Mouse (Mus musculus) heart, embryonic 14.5 days (tissue): Measurements from ENCODE around the gene Metrn. TPM values are rescaled to one million over a fixed set of nuclear protein-coding genes. Genes with fewer than 3 reads are reported as not detected.
"Not testable (repeated sequence)": the region's sequence is repeated elsewhere in the genome, so short reads cannot be mapped to it uniquely, and the experiment has no call there.

Experiments
- ATAC-seq: fragments of 200-750 bp; cut with Nextera tagmentation; 2 replicates; pipeline ENCODE4 v1.8.0; 2017; ENCODE audit warnings: low read depth, moderate TSS enrichment; ENCODE audit not compliant: insufficient number of reproducible peaks, insufficient read depth, low FRiP score
- H3K27ac ChIP-seq, 2 experiments: fragments of 200-500 bp in 1 of 2; fragments of 300-500 bp in 1 of 2; sonication (generic) in 1 of 2; replicated peaks in 1 of 2; 2 replicates each; pipeline ENCODE4 v1.5.1; 2012 to 2014; ENCODE audit warnings: low read depth in 2 of 2, low read length in 2 of 2, control low read depth in 1 of 2, mild to moderate bottlenecking in 1 of 2, mixed read lengths in 1 of 2; ENCODE audit not compliant: control insufficient read depth in 1 of 2, insufficient read depth in 1 of 2
- H3K27me3 ChIP-seq: fragments of 300-500 bp; sonication (generic); 2 replicates; pipeline ENCODE4 v1.6.1; 2014; ENCODE audit warnings: mild to moderate bottlenecking, low read length, control low read depth; ENCODE audit not compliant: control insufficient read depth, insufficient read depth
- H3K36me3 ChIP-seq: fragments of 300-500 bp; sonication (generic); 2 replicates; pipeline ENCODE4 v1.6.1; 2014; ENCODE audit warnings: mild to moderate bottlenecking, control low read depth, low read length, mixed read lengths; ENCODE audit not compliant: control insufficient read depth, insufficient read depth
- H3K4me1 ChIP-seq, 2 experiments: fragments of 200-500 bp in 1 of 2; fragments of 300-500 bp in 1 of 2; sonication (generic) in 1 of 2; 2 replicates each; pipeline ENCODE4 v1.6.1; 2012 to 2014; ENCODE audit warnings: low read length in 2 of 2, control low read depth in 1 of 2, mixed read lengths in 1 of 2; ENCODE audit not compliant: control insufficient read depth in 2 of 2, insufficient read depth in 2 of 2
- H3K4me2 ChIP-seq: fragments of 300-500 bp; sonication (generic); 2 replicates; pipeline ENCODE4 v1.6.1; 2014; ENCODE audit warnings: mild to moderate bottlenecking, low read length
- H3K4me3 ChIP-seq, 2 experiments: fragments of 200-500 bp in 1 of 2; fragments of 300-500 bp in 1 of 2; sonication (generic) in 1 of 2; 2 replicates each; pipeline ENCODE4 v1.5.1; 2012 to 2014; ENCODE audit warnings: low read length in 2 of 2, mild to moderate bottlenecking in 2 of 2, control low read depth in 1 of 2, low read depth in 1 of 2, moderate library complexity in 1 of 2; ENCODE audit not compliant: control insufficient read depth in 1 of 2, insufficient read depth in 1 of 2
- H3K9ac ChIP-seq: fragments of 300-500 bp; sonication (generic); 2 replicates; pipeline ENCODE4 v1.6.1; 2014; ENCODE audit warnings: mild to moderate bottlenecking, low read length
- H3K9me3 ChIP-seq: fragments of 300-500 bp; sonication (generic); 2 replicates; pipeline ENCODE4 v1.6.1; 2016; ENCODE audit warnings: low read length, control low read depth; ENCODE audit not compliant: control insufficient read depth
- WGBS: fragments of 180-500 bp; shearing (Covaris S2); extraction: QIAGEN DNeasy Blood & Tissue Kit; methylation state at CpG from one replicate; pipeline ENCODE4 v1.1.7; 2014; 5-methylcytosine and 5-hydroxymethylcytosine counted together
- polyA plus RNA-seq: library from polyadenylated mRNA; unstranded; fragments of >200 nt; fragmentation: Nextera tagmentation; extraction: Ambion mirVana; gene quantifications from 2 replicates; pipeline ENCODE4 v1.2.1, GENCODE M21; 2014

The Metrn gene
- polyA plus RNA-seq, 1 experiment from 2014 or later = 3.3 TPM

DNA sequence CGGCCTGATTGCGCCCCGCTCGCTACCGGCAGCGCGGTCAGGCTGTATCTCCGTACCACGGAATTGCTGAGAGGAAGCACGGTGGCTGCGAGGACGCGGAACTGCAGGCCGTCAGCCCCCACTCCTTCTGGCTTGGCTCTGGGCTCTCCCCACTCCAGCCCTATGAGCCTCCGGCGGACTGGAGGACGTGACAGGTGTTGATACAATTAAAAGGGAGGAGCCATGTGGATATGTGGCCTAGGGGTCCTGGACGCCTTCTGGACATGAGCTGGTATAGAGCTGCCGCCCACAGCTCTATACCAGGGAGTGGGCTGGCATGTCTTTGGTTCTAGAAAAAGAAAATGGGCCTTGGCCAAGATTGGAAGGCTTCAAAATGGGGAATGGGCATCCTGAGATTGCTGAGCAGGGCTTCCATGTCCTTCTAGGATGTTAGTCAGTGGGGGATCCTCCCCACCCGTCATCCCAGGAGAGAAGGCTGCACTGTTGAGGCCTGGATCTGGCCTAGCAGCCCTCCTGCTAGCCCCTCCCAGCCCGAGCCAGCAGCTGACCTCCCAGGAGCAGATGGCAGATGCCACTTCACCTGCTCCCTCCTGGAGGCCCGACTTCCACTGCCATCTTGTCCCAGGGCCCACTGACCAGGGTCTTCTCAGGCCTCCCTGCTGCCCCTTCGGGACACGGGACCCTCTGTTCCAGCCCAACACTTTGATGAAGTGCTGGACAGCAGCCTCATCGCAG lies 12.8 kb upstream of the Metrn start:
- no peaks in the 10 kb centered on the region for H3K36me3 ChIP-seq
- H3K4me2 ChIP-seq = peak overlapping the region; percentile 96
- ATAC-seq = no peak
- peak overlapping the region; percentile 41 to 64 for H3K4me3 ChIP-seq
- H3K4me1 ChIP-seq = peaks cover 0 to 10% of the 10 kb centered on the region in 2 experiments; a peak in 1 of 4 replicates
- 10% methylated on average over 25 of the region's 25 CpGs for WGBS
- peak overlapping the region; percentile 70 for H3K9ac ChIP-seq
- H3K27ac ChIP-seq = no peak overlapping the region
- H3K9me3 ChIP-seq = no peaks in the 10 kb centered on the region
- peaks cover 57% of the 10 kb centered on the region for H3K27me3 ChIP-seq

- H3K4me3 ChIP-seq = peak within 1 kb of the TSS; percentile 41 to 64
- H3K4me1 ChIP-seq = peaks cover 0 to 10% of the 10 kb centered on the region in 2 experiments; a peak in 1 of 4 replicates
- peaks cover 54% of the 10 kb centered on the region for H3K27me3 ChIP-seq
- no peak within 1 kb of the TSS for H3K27ac ChIP-seq
- peak within 1 kb of the TSS; percentile 96 for H3K4me2 ChIP-seq
- ATAC-seq = peak; percentile 73
- H3K9me3 ChIP-seq = no peaks in the 10 kb centered on the region
- H3K9ac ChIP-seq = peak within 1 kb of the TSS; percentile 70
- H3K36me3 ChIP-seq = no peaks in the 10 kb centered on the region
- WGBS = under 1% methylated on average over 69 of the region's 100 CpGs
Measured at GRCm38 (mm10) chr17:25808789-25809605, 12.1 kb upstream of the Metrn start, which contains the start of gene Fbxl16. Gene Fbxl16 (plus strand): TSS chr17:25809085.

DNA sequence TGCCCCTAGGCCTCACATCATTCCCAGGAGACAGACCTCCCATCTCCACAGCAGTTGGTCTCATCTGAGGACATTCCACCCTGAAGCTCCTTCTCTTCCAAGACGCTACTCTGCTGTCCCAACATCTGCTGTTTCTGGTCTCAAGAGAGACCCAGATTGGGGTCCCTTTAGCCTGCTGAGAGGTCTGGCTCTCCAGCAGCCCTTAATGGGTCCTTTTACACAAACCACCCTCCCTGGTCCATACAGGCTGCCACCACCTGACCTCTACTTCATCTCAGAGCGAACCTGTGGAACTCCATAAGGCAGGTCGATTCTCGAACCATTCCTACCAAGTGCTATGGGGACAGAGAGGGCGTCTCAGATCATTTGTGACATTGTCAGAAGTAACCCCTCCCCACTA lies 11.1 kb upstream of the Metrn start:
- Histone ChIP-seq H3K27ac (no peak overlapping the region), H3K4me2 (peak overlapping the region; percentile 96), H3K27me3 (peaks cover 52% of the 10 kb centered on the region), H3K36me3 (no peaks in the 10 kb centered on the region), H3K9me3 (no peaks in the 10 kb centered on the region), H3K4me3 (peak overlapping the region in 1 of 2 experiments; percentile 64; a peak in 1 of 4 replicates), H3K4me1 (peaks cover 4 to 10% of the 10 kb centered on the region in 2 experiments; a peak in 2 of 4 replicates), H3K9ac (no peak overlapping the region)
- whole genome bisulfite sequencing = 36% methylated on average over 5 of the region's 5 CpGs
- ATAC-seq = no peak

- not testable (repeated sequence) for H3K9me3 ChIP-seq, H3K9ac ChIP-seq, ATAC-seq, H3K36me3 ChIP-seq, H3K4me2 ChIP-seq, H3K4me3 ChIP-seq, H3K27ac ChIP-seq
- WGBS = 46% methylated on average over 2 of the region's 2 CpGs
- peaks cover 47% of the 10 kb centered on the region for H3K27me3 ChIP-seq
- H3K4me1 ChIP-seq = peaks cover 9 to 15% of the 10 kb centered on the region in 2 experiments
Measured at GRCm38 (mm10) chr17:25807452-25807851, 10.5 kb upstream of the Metrn start.

DNA sequence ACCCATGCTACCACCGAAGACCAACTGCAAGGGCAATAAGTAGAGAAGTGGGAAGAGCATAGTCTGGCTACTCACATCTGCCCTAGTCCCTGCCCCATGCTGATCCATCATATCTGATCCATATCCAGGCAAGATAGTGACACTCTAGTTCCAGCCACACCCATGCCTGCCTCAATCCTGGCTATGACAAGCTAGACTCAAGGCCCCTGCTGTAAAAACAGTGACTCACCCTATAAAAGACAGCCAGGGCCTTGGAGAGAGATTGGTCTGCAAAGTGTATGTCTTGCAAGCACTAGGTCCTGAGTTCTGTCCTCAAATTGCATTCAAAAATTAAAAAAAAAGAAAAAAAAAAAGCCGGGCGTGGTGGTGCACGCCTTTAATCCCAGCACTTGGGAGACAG lies 9.6 kb upstream of the Metrn start:
- no peak for ATAC-seq
- H3K27ac ChIP-seq = no peak overlapping the region
- H3K4me2 ChIP-seq = no peak overlapping the region
- WGBS = 84% methylated on average over 4 of the region's 4 CpGs
- H3K9ac ChIP-seq = no peak overlapping the region
- H3K36me3 ChIP-seq = no peaks in the 10 kb centered on the region
- peaks cover 9 to 15% of the 10 kb centered on the region in 2 experiments for H3K4me1 ChIP-seq
- peaks cover 37% of the 10 kb centered on the region for H3K27me3 ChIP-seq
- H3K9me3 ChIP-seq = no peaks in the 10 kb centered on the region
- H3K4me3 ChIP-seq = no peak overlapping the region

DNA sequence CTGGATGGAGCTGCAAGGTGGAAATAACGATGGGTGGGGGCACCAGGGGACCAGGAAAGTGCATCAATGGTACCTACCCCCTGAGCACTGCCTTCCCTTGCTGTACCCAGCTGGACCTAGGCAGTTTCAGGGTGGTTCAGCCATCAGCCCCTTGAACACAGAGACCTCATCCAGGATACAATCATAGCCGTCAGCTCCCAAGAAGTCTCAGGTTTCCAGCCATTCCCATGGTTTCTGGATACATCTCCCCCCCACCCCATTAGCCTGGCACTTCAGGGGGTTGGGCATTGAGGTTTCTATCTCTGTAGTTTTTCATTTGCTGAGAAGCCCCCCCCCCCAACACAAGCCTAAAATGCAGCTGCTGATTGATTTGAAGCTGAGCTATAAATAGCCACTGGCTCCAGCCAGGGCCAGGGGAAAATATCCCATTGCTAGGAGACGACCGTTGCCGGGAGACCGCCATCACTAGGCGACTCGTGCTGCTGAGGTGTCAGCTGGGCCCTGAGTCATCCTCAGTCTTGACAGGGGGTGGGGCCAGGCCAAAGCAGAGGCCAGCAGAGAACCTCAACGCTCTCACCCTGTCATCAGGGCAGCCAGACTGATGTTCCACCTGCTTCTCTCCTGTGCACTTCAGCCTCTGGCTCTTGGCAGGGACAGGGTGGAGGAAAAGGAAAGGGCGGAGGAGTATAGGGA lies 6.0 kb upstream of the Metrn start:
- Histone ChIP-seq H3K4me2 (peak overlapping the region; percentile 44), H3K36me3 (no peaks in the 10 kb centered on the region), H3K27ac (peak overlapping the region in 1 of 2 experiments; percentile 25; a peak in 1 of 4 replicates), H3K4me1 (peaks cover 5 to 9% of the 10 kb centered on the region in 2 experiments), H3K27me3 (peaks cover 2% of the 10 kb centered on the region), H3K4me3 (no peak overlapping the region), H3K9ac (no peak overlapping the region), H3K9me3 (no peaks in the 10 kb centered on the region)
- peak; percentile 82 for ATAC-seq
- 12% methylated on average over 10 of the region's 10 CpGs for WGBS

GRCm38 (mm10) chr17:25801029-25801428 lies 4.1 kb upstream of the Metrn start:
- no peak for ATAC-seq
- Histone ChIP-seq H3K9ac (no peak overlapping the region), H3K27me3 (no peaks in the 10 kb centered on the region), H3K36me3 (no peaks in the 10 kb centered on the region), H3K4me2 (no peak overlapping the region), H3K4me3 (no peak overlapping the region), H3K27ac (no peak overlapping the region), H3K9me3 (no peaks in the 10 kb centered on the region), H3K4me1 (peaks cover 12 to 16% of the 10 kb centered on the region in 2 experiments)
- 7% methylated on average over 6 of the region's 6 CpGs for WGBS
